Mouse (Mus musculus): ENCODE measurements around the gene Mybph. TPM values are rescaled to one million over a fixed set of nuclear protein-coding genes. Genes with fewer than 3 reads are reported as not detected.

Gene Mybph
- polyA plus RNA-seq, 1 experiment from 2014 or later: 55.8 TPM

DNA sequence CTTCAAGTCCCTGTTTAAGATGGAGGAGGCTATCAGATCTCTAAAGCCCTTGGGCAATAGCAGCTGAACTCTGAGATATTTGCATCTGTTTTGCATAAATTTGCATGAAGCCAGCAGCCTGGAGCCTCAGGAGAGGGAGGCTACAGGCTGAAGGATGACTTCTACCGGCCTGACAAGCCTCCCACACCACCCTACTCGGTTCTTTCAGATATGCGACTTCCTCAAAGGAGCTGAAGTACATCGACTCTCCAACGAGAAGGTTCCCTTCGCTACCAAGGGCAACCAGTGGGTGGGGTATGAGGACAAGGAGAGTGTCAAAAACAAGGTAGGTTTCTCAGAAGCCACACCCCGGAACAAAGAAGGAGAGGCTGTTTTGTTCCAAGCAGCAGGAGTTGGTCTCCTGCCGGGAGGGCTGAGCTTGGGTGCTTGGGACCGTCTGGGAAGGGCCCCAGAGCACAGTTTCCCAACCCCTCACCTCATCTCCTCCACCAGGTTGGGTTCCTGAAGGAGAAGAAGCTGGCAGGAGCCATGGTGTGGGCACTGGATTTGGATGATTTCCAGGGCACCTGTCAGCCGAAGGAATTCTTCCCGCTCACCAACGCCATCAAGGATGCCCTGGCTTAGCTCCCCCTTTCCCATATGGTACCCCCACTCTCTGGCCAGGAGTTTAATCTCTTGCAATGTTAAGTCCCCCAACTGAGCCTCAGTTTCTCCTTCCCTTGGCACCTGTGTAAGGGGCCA is 4.1 kb upstream of the Mybph start:
- ATAC-seq (ENCODE audit: insufficient number of reproducible peaks, low FRiP score, low TSS enrichment, low read depth): no peak
- no peak overlapping the region for H3K4me2 ChIP-seq
- peaks cover 20% of the 10 kb centered on the region for H3K4me1 ChIP-seq
- 26% methylated on average over 12 of the region's 12 CpGs for WGBS
- no peak overlapping the region for H3K4me3 ChIP-seq
- no peaks in the 10 kb centered on the region for H3K27me3 ChIP-seq
- H3K9ac ChIP-seq: no peak overlapping the region
- no peaks in the 10 kb centered on the region for H3K36me3 ChIP-seq
- no peak overlapping the region for H3K27ac ChIP-seq
- no peaks in the 10 kb centered on the region for H3K9me3 ChIP-seq

DNA sequence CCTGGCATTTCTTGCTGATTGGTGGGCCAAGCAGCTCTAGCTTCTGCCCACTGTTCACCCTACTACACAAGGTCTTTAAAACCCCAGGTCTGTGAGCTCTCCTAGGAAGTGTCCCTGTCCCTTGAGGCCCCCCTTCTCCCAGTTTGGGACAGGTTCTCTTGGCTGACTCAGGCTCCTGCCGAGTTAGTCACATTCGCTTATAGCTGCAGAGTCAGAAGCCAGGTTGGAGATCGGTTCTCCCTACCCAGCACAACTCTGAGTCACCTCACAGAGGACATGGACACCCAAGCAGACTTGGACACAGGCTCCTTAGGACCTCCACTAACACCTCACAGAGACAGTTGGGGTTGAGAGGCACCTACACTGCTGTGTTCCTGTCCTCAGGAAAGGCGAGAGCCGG is 2.1 kb upstream of the Mybph start:
- H3K4me3 ChIP-seq: no peak overlapping the region
- peaks cover 39% of the 10 kb centered on the region for H3K4me1 ChIP-seq
- H3K4me2 ChIP-seq: no peak overlapping the region
- H3K9me3 ChIP-seq: no peaks in the 10 kb centered on the region
- 82% methylated on average over 5 of the region's 5 CpGs for WGBS
- no peak overlapping the region for H3K27ac ChIP-seq
- no peak for ATAC-seq (ENCODE audit: insufficient number of reproducible peaks, low FRiP score, low TSS enrichment, low read depth)
- H3K36me3 ChIP-seq: no peaks in the 10 kb centered on the region
- H3K9ac ChIP-seq: no peak overlapping the region
- no peaks in the 10 kb centered on the region for H3K27me3 ChIP-seq

DNA sequence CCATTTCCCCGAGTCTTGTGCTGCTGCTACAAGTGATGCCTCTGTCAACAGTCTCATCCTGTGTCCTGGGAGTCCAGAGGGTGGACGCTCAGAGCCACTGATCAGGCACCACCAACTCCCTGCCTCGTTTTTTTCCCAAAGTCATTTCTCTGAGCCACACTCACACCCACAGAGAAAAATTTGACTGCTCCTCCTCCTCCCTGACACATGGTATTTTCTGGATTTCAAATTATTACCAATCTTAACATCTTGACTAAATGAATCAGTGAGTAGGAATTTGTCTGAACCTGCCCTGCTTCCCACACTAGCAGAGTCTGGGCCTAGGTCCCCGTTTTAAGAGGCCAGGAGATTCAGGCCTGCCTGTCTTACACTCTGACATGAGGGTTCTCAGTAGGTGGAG is 1.2 kb upstream of the Mybph start:
- Histone ChIP-seq H3K27ac (no peak overlapping the region), H3K4me3 (no peak overlapping the region), H3K4me2 (no peak overlapping the region), H3K4me1 (peaks cover 48% of the 10 kb centered on the region), H3K9me3 (no peaks in the 10 kb centered on the region), H3K36me3 (no peaks in the 10 kb centered on the region), H3K27me3 (no peaks in the 10 kb centered on the region), H3K9ac (no peak overlapping the region)
- WGBS: 38% methylated on average over 4 of the region's 4 CpGs
- ATAC-seq (ENCODE audit: insufficient number of reproducible peaks, low FRiP score, low TSS enrichment, low read depth): no peak

DNA sequence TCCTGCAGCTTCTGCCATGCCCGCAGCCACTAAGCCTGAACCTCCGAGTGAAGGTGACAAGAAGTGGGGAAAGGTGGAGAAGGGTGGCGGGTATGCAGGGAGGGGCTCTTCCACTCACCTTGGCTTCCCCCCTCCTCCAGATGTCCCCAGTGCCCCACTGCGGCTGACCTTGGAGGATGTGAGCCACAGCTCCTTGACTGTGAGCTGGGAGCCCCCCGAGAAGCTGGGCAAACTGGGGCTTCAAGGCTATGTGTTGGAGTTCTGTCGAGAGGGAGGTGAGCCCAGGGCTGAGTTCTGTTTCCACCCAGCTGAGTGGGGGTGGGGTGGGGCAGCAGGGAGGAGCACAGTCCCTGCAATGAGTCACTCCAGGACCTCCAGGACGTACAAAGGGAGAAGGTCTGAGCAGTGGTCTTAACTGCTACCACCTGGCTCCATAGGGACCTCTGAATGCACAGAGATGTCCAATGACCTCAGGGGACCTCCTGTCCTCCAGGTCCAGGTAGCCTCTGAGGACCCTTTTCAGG is 488 bp downstream of the Mybph start:
- Histone ChIP-seq H3K36me3 (no peaks in the 10 kb centered on the region), H3K27ac (peak overlapping the region; percentile 3), H3K4me3 (peak overlapping the region; percentile 14; the same call in 1 of the 2 replicates), H3K9ac (peak overlapping the region; percentile 14; the same call in 1 of the 2 replicates), H3K4me2 (no peak overlapping the region), H3K9me3 (no peaks in the 10 kb centered on the region), H3K4me1 (peaks cover 47% of the 10 kb centered on the region), H3K27me3 (no peaks in the 10 kb centered on the region)
- no peak for ATAC-seq (ENCODE audit: insufficient number of reproducible peaks, low FRiP score, low TSS enrichment, low read depth)
- 38% methylated on average over 7 of the region's 7 CpGs for WGBS

DNA sequence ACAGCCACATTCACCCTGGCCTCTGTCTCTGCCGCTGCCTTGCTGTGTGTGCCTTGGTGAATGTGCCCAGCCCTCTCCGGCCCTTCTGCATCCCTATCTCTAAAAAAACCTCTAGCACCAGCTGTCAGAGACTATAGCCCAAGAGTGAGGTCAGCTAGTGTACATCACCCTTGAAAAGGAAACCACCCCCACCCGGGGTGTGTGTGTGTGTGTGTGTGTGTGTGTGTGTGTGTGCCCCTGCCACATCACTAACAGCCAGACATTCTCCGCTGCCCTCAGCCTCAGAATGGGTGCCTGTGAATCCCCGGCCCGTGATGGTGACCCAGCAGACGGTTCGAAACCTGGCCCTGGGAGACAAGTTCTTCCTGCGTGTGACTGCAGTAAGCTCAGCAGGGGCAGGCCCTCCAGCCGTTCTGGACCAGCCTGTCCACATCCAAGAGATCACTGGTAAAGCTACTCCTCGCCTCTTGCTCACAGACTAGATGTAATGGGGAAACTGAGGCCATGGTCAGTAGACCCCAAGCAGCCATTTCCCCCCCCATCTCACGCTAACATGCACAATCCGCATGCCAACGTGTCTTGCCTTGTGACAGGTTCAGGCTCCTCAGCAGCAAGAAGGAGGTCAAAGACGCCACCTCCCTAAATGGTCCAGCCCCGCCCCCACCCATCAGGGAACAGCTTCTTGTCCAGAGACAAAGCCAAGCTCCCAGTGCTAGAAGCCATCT is 1.2 kb downstream of the Mybph start:
- H3K9me3 ChIP-seq: no peaks in the 10 kb centered on the region
- no peak overlapping the region for H3K4me2 ChIP-seq
- peak overlapping the region; percentile 14; the same call in 1 of the 2 replicates for H3K4me3 ChIP-seq
- 78% methylated on average over 16 of the region's 16 CpGs for WGBS
- no peak for ATAC-seq (ENCODE audit: insufficient number of reproducible peaks, low FRiP score, low TSS enrichment, low read depth)
- peak overlapping the region; percentile 72; the same call in 1 of the 2 replicates for H3K27ac ChIP-seq
- peaks cover 40% of the 10 kb centered on the region for H3K4me1 ChIP-seq
- no peaks in the 10 kb centered on the region for H3K36me3 ChIP-seq
- H3K27me3 ChIP-seq: no peaks in the 10 kb centered on the region
- no peak overlapping the region for H3K9ac ChIP-seq

DNA sequence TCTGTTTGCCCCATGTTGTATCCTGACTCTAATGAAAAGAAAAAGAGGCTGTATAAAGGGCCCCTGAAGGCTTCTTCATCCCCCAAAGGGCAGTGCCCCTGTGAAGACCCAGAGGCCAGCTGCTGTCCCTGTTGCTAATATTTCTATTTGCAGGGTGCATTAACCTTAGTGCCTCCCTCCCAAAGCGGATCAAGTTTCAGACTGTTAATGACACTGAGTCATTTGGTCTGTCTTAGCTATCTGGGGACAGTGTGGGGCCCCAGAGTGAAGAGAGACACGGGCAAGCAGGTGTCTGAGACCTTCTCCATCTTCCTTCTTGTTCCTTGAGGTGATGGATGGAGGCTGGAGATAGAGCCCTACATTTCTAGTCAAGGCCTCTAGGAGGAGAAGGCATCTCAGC is 1.9 kb downstream of the Mybph start:
- H3K27me3 ChIP-seq: no peaks in the 10 kb centered on the region
- no peak for ATAC-seq (ENCODE audit: insufficient number of reproducible peaks, low FRiP score, low TSS enrichment, low read depth)
- H3K36me3 ChIP-seq: no peaks in the 10 kb centered on the region
- WGBS: 31% methylated on average over 2 of the region's 2 CpGs
- H3K4me1 ChIP-seq: peaks cover 40% of the 10 kb centered on the region
- H3K27ac ChIP-seq: peak overlapping the region; percentile 72; the same call in 1 of the 2 replicates
- H3K4me2 ChIP-seq: no peak overlapping the region
- no peak overlapping the region for H3K9ac ChIP-seq
- H3K4me3 ChIP-seq: no peak overlapping the region
- H3K9me3 ChIP-seq: no peaks in the 10 kb centered on the region

DNA sequence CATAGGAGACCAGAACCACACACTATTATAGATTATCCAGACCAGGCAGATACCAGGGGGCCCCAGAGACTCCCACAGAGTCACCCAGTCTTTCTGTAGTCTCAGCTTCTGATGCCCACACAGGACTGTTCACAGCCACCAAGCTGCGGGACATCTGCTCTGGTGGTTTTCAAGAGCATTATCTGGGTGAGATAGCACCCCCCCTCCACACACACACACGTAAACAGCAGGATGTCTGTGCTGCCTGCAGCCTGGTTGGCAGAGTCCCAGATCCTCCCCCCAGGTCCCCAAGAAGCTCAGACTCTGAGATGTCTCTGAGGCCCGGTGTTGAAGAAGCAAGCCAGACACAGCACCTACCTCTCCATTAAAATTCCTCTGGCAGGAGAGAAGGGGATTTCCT is 2.3 kb downstream of the Mybph start:
- 18% methylated on average over 3 of the region's 3 CpGs for WGBS
- H3K27me3 ChIP-seq: no peaks in the 10 kb centered on the region
- no peak overlapping the region for H3K4me2 ChIP-seq
- peak overlapping the region; percentile 72 for H3K27ac ChIP-seq
- H3K4me1 ChIP-seq: peaks cover 40% of the 10 kb centered on the region
- ATAC-seq (ENCODE audit: insufficient number of reproducible peaks, low FRiP score, low TSS enrichment, low read depth): no peak
- no peak overlapping the region for H3K9ac ChIP-seq
- H3K36me3 ChIP-seq: no peaks in the 10 kb centered on the region
- no peak overlapping the region for H3K4me3 ChIP-seq
- H3K9me3 ChIP-seq: no peaks in the 10 kb centered on the region

DNA sequence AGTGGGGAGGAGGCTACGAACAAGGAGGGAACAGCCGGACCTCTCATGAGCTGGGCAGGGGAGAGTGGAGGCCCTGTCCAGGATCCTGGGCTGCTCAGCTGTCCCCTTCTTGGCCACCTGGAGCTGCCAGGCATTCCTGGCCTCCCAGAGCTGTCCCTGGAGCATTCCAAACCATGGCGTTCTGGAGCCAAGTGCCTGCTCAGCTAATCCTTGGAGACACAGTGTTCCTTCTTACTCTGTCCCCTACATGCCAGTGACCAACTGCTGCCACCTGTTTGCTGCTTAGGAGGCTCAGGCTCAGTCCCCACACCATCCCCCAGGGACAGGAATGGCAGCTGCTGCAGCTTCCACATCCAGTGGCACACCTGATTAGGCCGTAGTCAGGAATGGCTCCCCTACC is 2.7 kb downstream of the Mybph start:
- H3K27me3 ChIP-seq: no peaks in the 10 kb centered on the region
- WGBS: 29% methylated on average over 4 of the region's 4 CpGs
- H3K4me3 ChIP-seq: no peak overlapping the region
- H3K9ac ChIP-seq: no peak overlapping the region
- peak overlapping the region; percentile 72 for H3K27ac ChIP-seq
- no peaks in the 10 kb centered on the region for H3K36me3 ChIP-seq
- H3K9me3 ChIP-seq: no peaks in the 10 kb centered on the region
- H3K4me1 ChIP-seq: peaks cover 40% of the 10 kb centered on the region
- H3K4me2 ChIP-seq: no peak overlapping the region
- peak; percentile 64 for ATAC-seq (ENCODE audit: insufficient number of reproducible peaks, low FRiP score, low TSS enrichment, low read depth)

DNA sequence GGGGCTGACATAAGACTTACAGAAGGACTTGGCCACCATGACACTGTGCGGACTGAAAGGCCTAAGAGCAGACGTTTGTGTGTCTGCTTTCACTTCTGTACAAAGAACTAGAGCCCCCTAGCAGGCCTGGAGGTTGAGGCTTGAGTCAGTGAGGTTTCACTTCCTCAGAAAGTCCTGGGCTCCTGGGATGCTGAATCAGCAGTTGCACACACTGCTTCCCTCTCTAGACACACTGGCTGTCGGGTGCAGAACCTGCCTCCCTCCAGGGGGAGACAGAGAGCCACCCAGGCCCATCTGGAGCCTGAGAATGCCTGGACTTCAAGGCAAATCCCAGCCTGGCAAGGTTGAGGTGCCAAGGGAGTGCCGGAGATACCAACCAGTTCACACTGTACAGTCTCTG is 3.1 kb downstream of the Mybph start:
- 60% methylated on average over 4 of the region's 4 CpGs for WGBS
- ATAC-seq (ENCODE audit: insufficient number of reproducible peaks, low FRiP score, low TSS enrichment, low read depth): no peak
- H3K27ac ChIP-seq: peak overlapping the region; percentile 72
- peaks cover 40% of the 10 kb centered on the region for H3K4me1 ChIP-seq
- no peaks in the 10 kb centered on the region for H3K27me3 ChIP-seq
- H3K9me3 ChIP-seq: no peaks in the 10 kb centered on the region
- H3K9ac ChIP-seq: no peak overlapping the region
- no peak overlapping the region for H3K4me3 ChIP-seq
- no peak overlapping the region for H3K4me2 ChIP-seq
- H3K36me3 ChIP-seq: no peaks in the 10 kb centered on the region

DNA sequence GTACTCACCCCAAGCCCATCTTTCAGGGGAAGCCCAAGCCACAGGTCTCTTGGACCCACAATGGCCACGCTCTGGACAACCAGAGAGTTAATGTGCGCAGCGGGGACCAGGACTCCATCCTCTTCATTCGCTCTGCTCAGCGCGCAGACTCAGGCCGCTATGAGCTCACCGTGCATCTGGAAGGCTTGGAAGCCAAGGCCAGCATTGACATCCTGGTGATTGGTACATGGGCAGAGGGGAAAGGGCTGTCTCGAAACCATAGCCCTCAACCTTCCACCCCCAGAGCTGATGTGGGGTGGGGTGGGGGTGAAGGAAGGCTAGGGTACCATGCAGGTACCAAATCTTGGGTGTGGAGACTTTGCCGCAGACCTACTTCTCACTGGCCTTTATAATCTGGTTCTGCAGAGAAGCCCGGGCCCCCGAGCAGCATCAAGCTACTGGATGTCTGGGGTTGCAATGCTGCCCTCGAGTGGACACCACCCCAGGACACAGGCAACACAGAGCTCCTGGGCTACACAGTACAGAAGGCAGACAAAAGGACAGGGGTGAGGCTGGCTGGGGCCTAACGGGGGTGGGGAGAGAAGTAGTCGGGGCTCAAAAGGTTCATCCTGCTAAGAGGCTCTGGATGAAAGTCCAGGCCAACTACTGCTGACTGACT is 4.2 kb downstream of the Mybph start:
- H3K27ac ChIP-seq: no peak overlapping the region
- no peak overlapping the region for H3K4me2 ChIP-seq
- no peak overlapping the region for H3K9ac ChIP-seq
- no peak overlapping the region for H3K4me3 ChIP-seq
- H3K36me3 ChIP-seq: no peaks in the 10 kb centered on the region
- no peaks in the 10 kb centered on the region for H3K27me3 ChIP-seq
- WGBS: 83% methylated on average over 15 of the region's 15 CpGs
- no peaks in the 10 kb centered on the region for H3K9me3 ChIP-seq
- H3K4me1 ChIP-seq: peaks cover 40% of the 10 kb centered on the region
- ATAC-seq (ENCODE audit: insufficient number of reproducible peaks, low FRiP score, low TSS enrichment, low read depth): no peak

DNA sequence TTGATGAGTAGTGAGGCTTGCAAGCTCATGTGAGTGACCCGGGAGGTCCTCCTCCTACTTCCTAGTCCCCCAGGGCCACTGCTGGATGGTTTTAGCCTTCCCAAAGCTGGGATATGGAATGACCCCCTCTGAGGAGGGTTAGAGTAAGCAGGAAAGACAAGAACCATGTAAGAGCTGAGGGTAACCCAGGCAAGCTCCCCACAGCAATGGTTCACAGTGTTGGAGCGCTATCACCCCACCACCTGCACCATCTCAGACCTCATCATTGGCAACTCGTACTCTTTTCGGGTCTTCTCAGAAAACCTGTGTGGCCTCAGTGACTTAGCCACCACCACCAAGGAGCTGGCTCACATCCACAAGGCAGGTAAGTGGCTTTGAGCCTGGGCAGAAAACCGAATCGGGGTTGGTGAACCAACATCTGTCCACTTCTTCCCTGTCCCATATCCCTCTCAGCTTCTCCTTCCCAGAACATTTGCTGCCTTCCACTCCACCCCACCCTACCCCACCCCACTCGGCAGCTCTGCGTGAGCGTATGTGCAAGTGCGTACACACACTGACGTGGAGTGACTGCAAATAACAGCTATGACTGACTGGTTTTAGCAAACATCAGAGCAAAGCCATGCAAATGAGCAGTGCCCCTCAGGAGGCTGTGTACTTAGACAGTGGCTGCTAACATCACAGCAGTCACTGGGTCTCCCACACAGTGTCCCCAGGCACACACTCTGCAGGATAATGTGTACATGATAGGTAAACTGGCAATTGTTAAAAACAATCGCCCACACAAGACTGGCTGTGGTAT is 5.1 kb downstream of the Mybph start:
- Histone ChIP-seq H3K4me1 (peaks cover 36% of the 10 kb centered on the region), H3K4me3 (no peak overlapping the region), H3K4me2 (no peak overlapping the region), H3K9me3 (no peaks in the 10 kb centered on the region), H3K9ac (no peak overlapping the region), H3K27me3 (no peaks in the 10 kb centered on the region), H3K36me3 (no peaks in the 10 kb centered on the region), H3K27ac (no peak overlapping the region)
- no peak for ATAC-seq (ENCODE audit: insufficient number of reproducible peaks, low FRiP score, low TSS enrichment, low read depth)
- WGBS: 88% methylated on average over 12 of the region's 12 CpGs
